Mouse (Mus musculus): Measurements from ENCODE around the gene Srrt. TPM values are rescaled to one million over a fixed set of nuclear protein-coding genes. Genes with fewer than 3 reads are reported as not detected.

Srrt gene
- 68.0 and 69.7 TPM in 2 replicates for polyA plus RNA-seq (2015; fragmentation: Nextera tagmentation; extraction: Ambion mirVana)

GRCm38 (mm10) chr5:137307071-137307912, at the start of gene Srrt:
Srrt (minus strand) TSS chr5:137307674.
- H3K9ac ChIP-seq (ENCODE audit: low read depth, low read length) = peak within 1 kb of the TSS; percentile 95
- H3K4me2 ChIP-seq (ENCODE audit: low read depth, low read length) = peak within 1 kb of the TSS; percentile 74
- H3K36me3 ChIP-seq (ENCODE audit: control insufficient read depth, insufficient read depth) = peaks cover 28% of the 10 kb centered on the region
- ATAC-seq (ENCODE audit: low read depth) = peak; percentile 85
- WGBS (ENCODE audit: insufficient replicate concordance) = under 1% methylated on average over 69 of the region's 72 CpGs
- H3K9me3 ChIP-seq (replicated peaks; ENCODE audit: control insufficient read depth, low read length) = no peaks in the 10 kb centered on the region
- H3K27me3 ChIP-seq (ENCODE audit: control insufficient read depth, insufficient read depth, low read depth, low read length) = no peaks in the 10 kb centered on the region
- peak within 1 kb of the TSS; percentile 93 for H3K4me3 ChIP-seq (ENCODE audit: low read depth, low read length)
- peak within 1 kb of the TSS; percentile 91 for H3K27ac ChIP-seq (ENCODE audit: low read length)
- peaks cover 32% of the 10 kb centered on the region for H3K4me1 ChIP-seq (ENCODE audit: control insufficient read depth, low read depth, low read length)

- H3K27me3 ChIP-seq (ENCODE audit: control insufficient read depth, insufficient read depth, low read depth, low read length) = peaks cover 28% of the 10 kb centered on the region
- H3K9me3 ChIP-seq (replicated peaks; ENCODE audit: control insufficient read depth, low read length) = no peaks in the 10 kb centered on the region
- no peak overlapping the region for H3K27ac ChIP-seq (ENCODE audit: low read length)
- no peaks in the 10 kb centered on the region for H3K36me3 ChIP-seq (ENCODE audit: control insufficient read depth, insufficient read depth)
- H3K9ac ChIP-seq (ENCODE audit: low read depth, low read length) = no peak overlapping the region
- 64% methylated on average over 17 of the region's 17 CpGs for WGBS (ENCODE audit: insufficient replicate concordance)
- no peak overlapping the region for H3K4me3 ChIP-seq (ENCODE audit: low read depth, low read length)
- ATAC-seq (ENCODE audit: low read depth) = no peak
- H3K4me1 ChIP-seq (ENCODE audit: control insufficient read depth, low read depth, low read length) = no peaks in the 10 kb centered on the region
- no peak overlapping the region for H3K4me2 ChIP-seq (ENCODE audit: low read depth, low read length)
Measured at GRCm38 (mm10) chr5:137354091-137354490, 46.6 kb upstream of the Srrt start.

- 33% methylated on average over 16 of the region's 16 CpGs for WGBS (ENCODE audit: insufficient replicate concordance)
- Histone ChIP-seq H3K9me3 (replicated peaks; ENCODE audit: control insufficient read depth, low read length) (no peaks in the 10 kb centered on the region), H3K4me1 (ENCODE audit: control insufficient read depth, low read depth, low read length) (peaks cover 2% of the 10 kb centered on the region; the same call in 1 of the 2 replicates), H3K27ac (ENCODE audit: low read length) (no peak overlapping the region), H3K4me2 (ENCODE audit: low read depth, low read length) (peak overlapping the region; percentile 47), H3K9ac (ENCODE audit: low read depth, low read length) (no peak overlapping the region), H3K27me3 (ENCODE audit: control insufficient read depth, insufficient read depth, low read depth, low read length) (peaks cover 44% of the 10 kb centered on the region), H3K36me3 (ENCODE audit: control insufficient read depth, insufficient read depth) (no peaks in the 10 kb centered on the region), H3K4me3 (ENCODE audit: low read depth, low read length) (peak overlapping the region; percentile 57)
- ATAC-seq (ENCODE audit: low read depth) = no peak
Measured at GRCm38 (mm10) chr5:137352011-137352975, 44.8 kb upstream of the Srrt start.

- Histone ChIP-seq H3K27me3 (ENCODE audit: control insufficient read depth, insufficient read depth, low read depth, low read length) (peaks cover 47% of the 10 kb centered on the region), H3K27ac (ENCODE audit: low read length) (no peak overlapping the region), H3K9me3 (replicated peaks; ENCODE audit: control insufficient read depth, low read length) (no peaks in the 10 kb centered on the region), H3K4me1 (ENCODE audit: control insufficient read depth, low read depth, low read length) (peaks cover 2% of the 10 kb centered on the region; the same call in 1 of the 2 replicates), H3K9ac (ENCODE audit: low read depth, low read length) (peak overlapping the region; percentile 11), H3K4me3 (ENCODE audit: low read depth, low read length) (peak overlapping the region; percentile 57), H3K36me3 (ENCODE audit: control insufficient read depth, insufficient read depth) (no peaks in the 10 kb centered on the region), H3K4me2 (ENCODE audit: low read depth, low read length) (peak overlapping the region; percentile 47)
- WGBS (ENCODE audit: insufficient replicate concordance) = 41% methylated on average over 4 of the region's 4 CpGs
- no peak for ATAC-seq (ENCODE audit: low read depth)
Measured at GRCm38 (mm10) chr5:137351394-137351793, 43.9 kb upstream of the Srrt start.

- no peaks in the 10 kb centered on the region for H3K36me3 ChIP-seq (ENCODE audit: control insufficient read depth, insufficient read depth)
- peak overlapping the region; percentile 57 for H3K4me3 ChIP-seq (ENCODE audit: low read depth, low read length)
- WGBS (ENCODE audit: insufficient replicate concordance) = 20% methylated on average over 8 of the region's 8 CpGs
- H3K27me3 ChIP-seq (ENCODE audit: control insufficient read depth, insufficient read depth, low read depth, low read length) = peaks cover 47% of the 10 kb centered on the region
- H3K4me2 ChIP-seq (ENCODE audit: low read depth, low read length) = peak overlapping the region; percentile 47
- H3K9me3 ChIP-seq (replicated peaks; ENCODE audit: control insufficient read depth, low read length) = no peaks in the 10 kb centered on the region
- no peak overlapping the region for H3K27ac ChIP-seq (ENCODE audit: low read length)
- H3K4me1 ChIP-seq (ENCODE audit: control insufficient read depth, low read depth, low read length) = peaks cover 2% of the 10 kb centered on the region; the same call in 1 of the 2 replicates
- no peak for ATAC-seq (ENCODE audit: low read depth)
- H3K9ac ChIP-seq (ENCODE audit: low read depth, low read length) = peak overlapping the region; percentile 4
Measured at GRCm38 (mm10) chr5:137351058-137351380, 43.5 kb upstream of the Srrt start.

- Histone ChIP-seq H3K4me3 (ENCODE audit: low read depth, low read length) (peak overlapping the region; percentile 57), H3K4me1 (ENCODE audit: control insufficient read depth, low read depth, low read length) (peaks cover 2% of the 10 kb centered on the region; the same call in 1 of the 2 replicates), H3K27me3 (ENCODE audit: control insufficient read depth, insufficient read depth, low read depth, low read length) (peaks cover 47% of the 10 kb centered on the region), H3K9ac (ENCODE audit: low read depth, low read length) (peak overlapping the region; percentile 64), H3K27ac (ENCODE audit: low read length) (peak overlapping the region; percentile 67), H3K36me3 (ENCODE audit: control insufficient read depth, insufficient read depth) (no peaks in the 10 kb centered on the region), H3K9me3 (replicated peaks; ENCODE audit: control insufficient read depth, low read length) (no peaks in the 10 kb centered on the region), H3K4me2 (ENCODE audit: low read depth, low read length) (peak overlapping the region; percentile 47)
- 3% methylated on average over 55 of the region's 55 CpGs for WGBS (ENCODE audit: insufficient replicate concordance)
- ATAC-seq (ENCODE audit: low read depth) = peak; percentile 4; the same call in 1 of the 2 replicates
Measured at GRCm38 (mm10) chr5:137350205-137351057, 43.0 kb upstream of the Srrt start.

GRCm38 (mm10) chr5:137349384-137350204, 42.1 kb upstream of the Srrt start, which contains the start of gene Ephb4:
Ephb4 (plus strand) TSS chr5:137350109.
- H3K4me1 ChIP-seq (ENCODE audit: control insufficient read depth, low read depth, low read length) = peaks cover 4% of the 10 kb centered on the region
- peak within 1 kb of the TSS; percentile 57 for H3K4me3 ChIP-seq (ENCODE audit: low read depth, low read length)
- WGBS (ENCODE audit: insufficient replicate concordance) = 1% methylated on average over 32 of the region's 32 CpGs
- no peaks in the 10 kb centered on the region for H3K36me3 ChIP-seq (ENCODE audit: control insufficient read depth, insufficient read depth)
- H3K4me2 ChIP-seq (ENCODE audit: low read depth, low read length) = peak within 1 kb of the TSS; percentile 47
- peak within 1 kb of the TSS; percentile 64 for H3K9ac ChIP-seq (ENCODE audit: low read depth, low read length)
- H3K27me3 ChIP-seq (ENCODE audit: control insufficient read depth, insufficient read depth, low read depth, low read length) = peaks cover 47% of the 10 kb centered on the region
- peak within 1 kb of the TSS; percentile 67 for H3K27ac ChIP-seq (ENCODE audit: low read length)
- peak; percentile 85 for ATAC-seq (ENCODE audit: low read depth)
- no peaks in the 10 kb centered on the region for H3K9me3 ChIP-seq (replicated peaks; ENCODE audit: control insufficient read depth, low read length)

Data from liver, embryonic 16.5 days (tissue).